Mouse (Mus musculus): ENCODE measurements around the gene Mug2.
"Not testable (repeated sequence)": the region's sequence is repeated elsewhere in the genome, so short reads cannot be mapped to it uniquely, and the experiment has no call there.

Gene Mug2

DNA sequence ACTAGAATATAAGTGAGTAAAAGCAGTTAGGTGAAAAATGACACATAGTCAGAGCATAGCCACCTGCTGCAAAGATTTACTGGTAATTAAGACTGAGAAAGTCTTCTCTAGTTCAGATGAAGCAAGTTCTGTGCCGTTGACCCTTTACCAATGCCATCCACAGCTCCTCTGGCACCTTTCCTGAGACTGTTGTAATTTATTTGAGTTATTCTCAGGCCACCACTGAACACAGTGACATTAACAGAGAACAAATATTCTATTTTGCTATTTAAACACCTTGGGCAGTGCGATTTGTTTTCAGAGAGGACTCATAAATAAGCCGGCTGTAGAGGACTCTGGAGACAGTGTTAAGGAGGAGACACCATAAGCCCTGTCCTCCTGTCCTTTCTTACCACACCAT is at the start of gene Mug2:
TSS of gene Mug2 (plus strand) at position 301 of the 400 bp plus-strand sequence.
- not testable (repeated sequence) for DNase-seq

DNA sequence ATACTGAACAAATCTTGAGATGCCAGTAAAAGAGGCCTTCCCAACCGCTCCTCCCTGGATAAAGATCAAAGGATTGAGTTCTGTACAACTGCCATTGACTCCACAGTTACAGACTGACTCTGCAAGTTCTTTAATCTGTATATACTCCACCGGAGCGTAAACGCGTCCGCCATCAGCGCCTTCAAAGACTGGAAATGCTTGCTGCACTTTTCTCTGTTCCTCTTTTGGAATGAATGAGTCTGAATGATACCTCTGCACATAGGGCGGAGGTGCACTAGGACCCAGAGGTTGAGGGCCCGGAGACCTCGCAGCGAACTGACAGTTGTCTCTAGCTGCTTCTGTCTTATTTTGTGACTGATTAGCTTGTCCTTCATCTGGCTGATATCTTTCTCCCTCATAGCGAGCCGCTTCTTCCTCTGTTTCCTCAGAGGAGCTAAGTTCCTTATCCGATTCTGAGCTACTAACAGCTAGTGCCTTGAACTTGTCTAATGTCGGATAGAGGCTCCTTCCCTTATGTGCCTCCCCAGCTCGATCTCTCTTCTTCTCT is 48.7 kb upstream of the Mug2 start:
- DNase-seq: not testable (repeated sequence)

DNA sequence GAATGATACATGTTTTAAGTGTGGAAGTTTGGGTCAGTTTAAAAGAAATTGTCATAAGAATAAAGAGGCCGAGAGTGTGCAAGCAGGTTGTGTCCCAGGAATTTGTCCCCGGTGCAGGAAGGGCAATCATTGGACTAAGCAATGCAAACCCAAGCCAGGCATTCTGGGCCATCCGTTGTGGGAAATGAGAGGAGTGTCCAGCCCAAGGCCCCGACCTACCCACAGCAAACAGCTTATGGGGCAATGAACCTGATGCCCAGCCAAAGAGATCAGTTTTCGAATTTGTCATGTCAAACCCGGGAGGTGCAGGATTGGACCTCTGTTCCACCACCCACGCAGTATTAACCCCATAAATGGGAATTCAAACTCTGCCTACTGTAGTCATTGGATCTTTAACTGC is 30.9 kb upstream of the Mug2 start:
- no peak for DNase-seq

DNA sequence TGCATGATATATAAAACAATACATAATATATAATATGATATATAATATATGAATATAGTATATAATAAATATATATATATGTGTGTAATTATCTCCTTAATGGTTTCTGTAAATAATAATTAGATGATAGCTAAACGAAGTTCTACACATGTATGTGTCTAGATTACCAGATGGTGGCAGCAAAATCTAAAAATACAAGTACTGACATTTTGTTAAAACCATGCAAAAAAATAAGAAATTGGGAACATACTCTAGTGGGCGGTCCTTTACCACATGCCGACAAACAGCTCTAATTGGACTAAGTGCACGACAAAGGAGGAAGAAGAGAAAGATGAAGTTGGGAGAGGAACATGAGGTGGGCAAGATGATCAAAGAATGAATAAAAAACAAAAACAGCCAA is 94.3 kb downstream of the Mug2 start:
- no peak for DNase-seq

- DNase-seq: no peak
Measured at GRCm38 (mm10) chr6:122101671-122102070, 95.1 kb downstream of the Mug2 start.

GRCm38 (mm10) chr6:122116963-122117362 is 110.4 kb downstream of the Mug2 start:
- DNase-seq: peak; percentile 90

- no peak for DNase-seq
Measured at GRCm38 (mm10) chr6:122129521-122129920, 123.0 kb downstream of the Mug2 start.
